Mouse (Mus musculus) neural tube, embryonic 10.5 days (tissue): ENCODE data around the gene Wnt16.

Experiments used
- DNase-seq: peaks from one replicate; pipeline ENCODE4 v3.0.0-alpha.2; 2017; ENCODE audit warnings: low spot score; ENCODE audit errors: extremely low spot score

Wnt16 gene

DNA sequence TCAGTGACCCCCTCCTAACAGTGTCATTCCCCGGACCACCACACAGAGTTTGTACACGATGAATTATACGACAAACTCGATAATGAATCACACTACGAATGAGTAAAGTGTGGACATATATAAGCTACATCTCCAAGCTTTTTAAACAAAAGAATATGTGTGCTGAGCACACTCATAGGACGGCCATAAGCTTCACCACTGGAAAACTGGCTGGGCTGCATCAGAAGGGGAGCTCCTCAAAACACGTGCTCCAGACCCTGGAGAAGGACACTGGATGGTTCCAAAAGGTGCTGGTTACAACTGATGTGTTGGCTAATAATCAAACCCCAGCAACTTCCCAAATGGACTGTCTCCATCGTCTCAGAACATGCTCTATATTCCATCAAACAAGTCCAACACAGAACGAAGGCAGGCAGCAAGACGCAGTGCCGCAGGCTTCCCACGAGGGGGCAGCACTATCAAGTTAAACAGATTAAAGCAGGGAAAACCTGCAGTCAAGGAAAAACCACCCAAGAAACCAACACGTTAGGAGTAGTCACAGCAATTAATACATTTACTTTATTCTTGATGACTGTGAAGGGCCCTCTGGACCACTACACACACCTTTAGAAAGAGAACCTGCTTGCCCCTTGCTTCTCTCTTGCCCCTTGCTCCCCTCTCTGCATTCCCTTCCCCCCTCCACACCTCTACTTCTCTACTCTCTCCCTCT, 37.5 kb downstream of the Wnt16 start:
- DNase-seq, result peak; percentile 75

DNA sequence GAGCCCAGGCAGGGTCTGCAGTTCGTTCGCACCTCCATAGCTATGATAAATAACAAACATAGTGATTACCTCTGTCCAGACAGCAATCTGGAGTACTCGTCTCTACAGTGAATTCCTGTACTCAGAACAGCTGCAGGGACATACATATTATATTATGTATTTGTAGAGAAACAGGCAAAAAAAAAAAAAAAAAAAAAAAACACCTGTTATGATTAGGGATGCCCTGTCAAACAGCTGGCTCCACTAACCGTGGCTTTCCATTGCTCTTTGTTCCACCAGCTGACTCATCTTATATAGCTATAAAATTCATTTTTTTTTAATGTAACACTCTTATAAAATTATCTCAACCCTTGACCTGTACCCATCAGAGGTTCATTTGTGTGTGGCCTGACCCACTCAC, 38.3 kb downstream of the Wnt16 start:
- no peak for DNase-seq

DNA sequence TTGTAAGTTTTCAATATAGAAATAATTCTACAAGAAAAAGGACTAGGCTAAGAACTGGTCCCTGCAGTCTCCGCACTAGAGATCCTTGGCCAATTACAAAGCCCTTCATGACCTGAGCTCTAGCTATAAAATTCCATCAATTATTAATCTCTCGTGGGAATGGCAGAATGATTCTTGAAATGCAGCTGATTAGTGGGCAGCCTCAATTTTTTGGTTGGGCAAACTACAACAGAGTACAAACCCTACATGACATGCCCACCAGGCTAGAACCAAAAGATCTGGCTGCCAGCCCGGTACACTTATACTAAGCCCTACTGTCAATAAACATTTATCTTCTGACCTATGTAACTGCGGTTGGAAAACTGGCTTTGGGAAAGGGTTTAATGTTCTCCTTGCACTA, 39.1 kb downstream of the Wnt16 start:
- DNase-seq, result no peak

DNA sequence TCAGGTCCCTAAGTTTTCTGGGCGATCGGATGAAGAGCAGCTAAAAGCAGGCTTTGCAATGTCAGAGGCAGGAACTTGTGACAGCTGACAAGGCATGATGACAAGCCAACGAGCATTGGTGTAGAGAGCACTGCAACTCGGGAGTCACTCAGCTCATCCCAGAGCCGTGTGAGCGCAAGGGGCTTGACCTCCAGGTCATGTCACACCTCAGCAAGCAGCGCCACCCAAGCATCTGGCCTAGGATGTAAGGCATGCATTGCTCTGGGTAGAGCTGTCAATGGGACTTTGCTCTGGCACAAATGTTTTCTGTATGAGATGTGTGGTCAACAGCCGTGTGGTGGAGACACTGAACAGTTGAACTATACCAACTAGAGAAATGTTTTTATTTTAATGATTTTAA, 39.9 kb downstream of the Wnt16 start:
- no peak for DNase-seq

DNA sequence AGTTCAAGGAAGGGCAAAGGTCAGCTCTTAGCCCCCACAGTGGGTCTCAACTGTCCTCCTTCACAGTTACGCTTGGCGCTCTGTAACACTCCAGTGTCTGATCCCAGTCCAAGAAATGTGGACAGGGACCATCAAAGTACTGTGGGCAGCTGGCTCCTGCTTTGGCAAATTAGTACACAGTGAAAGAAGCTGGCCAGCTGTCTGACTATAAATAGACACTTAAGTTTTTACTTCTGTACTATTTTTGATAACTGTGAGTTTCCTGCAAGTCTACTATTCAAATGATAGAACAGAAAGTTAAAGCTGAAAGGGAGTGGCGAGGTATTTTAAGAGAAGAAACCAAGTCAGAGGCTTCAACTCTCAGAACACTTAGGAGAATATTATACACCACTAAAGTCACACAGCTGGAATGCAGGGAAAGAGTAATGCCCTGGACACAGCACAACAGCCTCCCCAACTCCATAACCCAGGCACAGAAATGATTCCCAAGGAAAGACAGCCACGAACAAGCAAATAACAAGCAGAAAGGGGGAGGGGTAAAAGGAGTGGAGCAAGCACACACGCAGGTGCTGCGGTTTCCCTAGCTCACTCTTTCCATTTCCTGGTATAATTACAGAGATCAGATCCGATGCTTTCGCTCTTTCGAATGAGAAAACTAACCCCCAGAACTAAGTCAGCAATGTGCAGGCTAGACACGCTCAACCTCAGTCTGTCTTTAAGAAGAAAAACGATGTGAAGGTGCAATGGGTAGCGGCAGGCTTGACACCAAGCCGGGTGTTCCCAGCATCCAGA, 42.3 kb downstream of the Wnt16 start:
- DNase-seq, result no peak

DNA sequence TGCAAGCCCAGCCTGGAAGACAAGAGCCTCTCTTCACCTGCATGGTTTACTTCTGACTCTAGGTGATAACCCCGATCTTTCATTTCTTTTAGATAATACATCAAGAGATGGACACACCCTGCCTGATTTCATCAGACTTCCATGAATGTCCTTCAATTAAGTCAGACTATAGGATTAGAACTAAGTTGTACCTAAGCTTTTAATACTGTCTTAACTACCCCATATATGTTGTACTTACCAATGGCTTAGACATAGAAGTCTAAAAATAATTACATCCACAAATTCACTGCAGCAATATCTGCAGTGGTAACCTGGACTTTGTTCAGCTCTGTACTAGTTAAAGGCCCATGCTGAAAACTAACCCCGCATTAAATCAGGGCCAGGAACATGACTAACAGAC, 44.5 kb downstream of the Wnt16 start:
- DNase-seq, result no peak

DNA sequence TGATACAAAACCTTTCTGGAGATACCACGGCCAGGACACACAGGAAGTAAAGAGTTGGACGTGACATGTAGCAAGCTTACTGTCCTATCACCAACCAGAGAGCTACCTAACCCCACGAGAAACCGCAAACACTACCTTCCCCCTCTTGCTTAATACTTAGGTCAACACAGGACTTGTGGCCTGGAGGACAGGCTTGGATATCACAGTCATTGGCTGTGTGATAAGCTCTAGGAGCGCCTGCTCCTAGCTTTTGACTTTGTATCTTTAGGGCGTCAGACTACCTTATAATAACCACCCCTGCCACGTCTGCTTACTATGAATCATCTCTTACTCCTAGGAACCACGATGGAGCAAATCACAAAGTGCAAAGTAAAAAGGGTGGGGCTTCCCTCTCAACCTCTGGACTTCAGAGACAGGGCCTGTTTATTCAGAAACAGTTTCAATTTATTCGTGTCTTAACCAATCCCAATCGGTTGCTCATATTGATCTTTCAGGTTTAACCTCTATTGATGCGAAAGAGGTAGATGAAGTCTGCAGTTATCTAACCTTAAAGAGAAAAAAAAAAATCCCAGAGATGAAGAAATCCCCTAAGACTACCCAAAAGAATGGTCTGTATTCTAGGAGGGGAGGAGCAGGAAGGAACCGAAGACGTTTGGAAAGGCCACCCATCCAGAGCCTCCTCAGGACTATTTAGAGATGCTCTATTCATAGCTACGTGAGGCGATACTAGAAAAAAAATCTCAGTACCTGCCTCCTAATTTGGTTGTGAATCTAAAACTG, 51.9 kb downstream of the Wnt16 start:
- DNase-seq, result no peak

DNA sequence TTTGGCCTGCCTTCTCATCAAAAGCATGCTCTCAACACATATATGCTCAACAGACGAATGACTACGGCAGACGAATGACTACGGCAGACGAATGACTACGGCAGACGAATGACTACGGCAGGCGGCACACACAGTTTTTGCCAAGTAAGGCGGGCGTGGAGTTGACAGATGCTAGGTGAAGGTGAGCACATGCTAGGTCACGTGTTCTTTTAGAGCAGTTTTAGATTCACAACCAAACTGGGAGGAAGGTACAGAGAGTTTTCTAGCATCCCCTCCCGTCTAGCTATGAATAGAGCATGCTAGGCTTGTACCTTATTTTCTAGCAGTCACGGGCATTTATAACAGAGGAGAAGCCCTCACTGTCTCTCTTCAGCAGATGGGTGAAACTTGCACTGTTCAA, 52.8 kb downstream of the Wnt16 start:
- DNase-seq, result no peak

DNA sequence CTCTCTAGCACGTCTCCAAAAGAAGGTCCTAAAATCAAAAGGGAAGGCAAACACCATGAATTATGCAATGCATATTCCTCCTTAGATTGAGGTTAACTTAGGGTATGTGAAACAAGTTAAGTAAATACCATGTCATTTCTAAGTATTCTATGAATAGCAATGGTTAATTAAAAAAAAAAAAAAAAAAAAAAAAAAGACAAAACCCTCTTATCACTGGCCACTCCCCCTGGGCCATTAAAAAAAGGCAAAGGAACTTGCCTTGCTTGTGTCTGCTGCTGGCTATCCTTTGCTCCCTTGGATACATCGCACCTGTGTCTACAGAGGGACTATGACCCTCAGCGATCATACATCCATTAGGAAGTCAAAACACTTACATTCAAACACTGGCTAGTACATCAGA, 55.3 kb downstream of the Wnt16 start:
- DNase-seq, result no peak

DNA sequence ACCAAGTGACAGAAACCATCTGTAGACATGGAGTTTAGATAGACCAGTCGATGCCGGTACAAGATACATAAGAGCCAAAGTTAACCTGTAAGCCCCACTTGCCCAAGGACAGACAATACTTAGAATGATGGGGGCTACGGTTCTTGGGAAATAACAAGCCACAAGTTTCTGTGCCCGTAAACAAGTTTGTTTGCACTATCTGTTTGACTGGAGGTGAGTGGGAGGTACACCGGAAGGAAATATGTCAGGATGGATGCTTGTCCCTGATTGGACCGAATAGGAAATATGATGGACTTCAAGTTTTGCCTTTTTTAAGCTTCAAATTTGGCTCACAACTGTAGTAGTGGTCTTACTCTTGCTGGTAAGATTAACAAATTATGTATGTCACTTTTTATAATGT, 55.7 kb downstream of the Wnt16 start:
- no peak for DNase-seq

DNA sequence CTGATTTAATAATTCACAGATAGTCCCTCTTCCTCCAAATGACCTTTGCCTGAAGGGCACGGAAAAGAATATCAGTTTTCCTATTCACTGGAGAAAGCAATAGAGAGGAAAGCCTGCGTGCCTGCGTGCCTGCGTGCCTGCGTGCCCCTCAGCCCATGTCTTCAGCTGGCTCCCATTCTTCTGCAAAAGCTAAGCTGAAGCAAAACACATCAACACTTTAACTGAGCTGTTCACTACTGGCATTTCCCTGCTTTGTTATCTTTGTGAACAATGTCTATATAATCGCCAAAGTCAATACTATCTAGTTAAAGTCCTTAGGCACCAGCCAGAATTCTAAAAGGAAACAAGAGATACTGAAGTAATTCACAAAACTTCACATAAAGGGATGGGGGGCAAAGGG, 56.4 kb downstream of the Wnt16 start:
- no peak for DNase-seq

DNA sequence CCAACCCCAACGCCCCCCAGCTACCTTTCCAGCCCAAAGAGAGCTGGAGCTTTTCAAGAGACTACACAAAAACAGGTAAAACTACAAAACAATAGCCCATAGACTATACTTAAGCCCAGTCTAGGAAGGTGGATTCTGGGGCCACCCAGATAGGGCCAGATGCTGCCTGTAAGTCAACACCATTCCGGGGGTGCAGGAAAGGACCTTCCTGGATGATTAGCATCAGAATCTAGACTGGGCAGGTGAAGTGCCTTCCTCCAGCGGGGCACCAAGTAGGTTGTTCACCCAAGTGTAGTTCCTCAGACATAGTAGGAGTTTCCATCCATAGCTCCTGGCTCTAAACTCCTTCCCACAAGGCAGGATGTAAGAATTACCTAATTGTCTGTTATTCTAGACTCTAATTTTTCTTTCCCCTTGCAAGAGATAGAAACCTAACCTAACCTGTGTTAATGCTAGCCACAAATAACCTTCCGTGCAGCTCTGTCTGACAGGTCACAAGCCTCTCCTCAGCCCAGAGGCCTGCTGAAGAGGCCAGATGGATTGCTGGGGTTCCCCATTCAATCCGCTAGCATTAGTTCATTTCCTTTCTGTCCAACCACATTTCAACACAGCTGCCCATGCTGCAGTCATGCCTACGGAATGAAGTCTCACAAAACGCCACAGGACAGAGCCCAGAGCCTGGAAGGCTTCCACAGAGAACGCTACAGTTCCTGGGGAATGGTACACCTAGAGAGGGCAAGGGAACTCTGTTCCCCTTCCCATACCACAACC, 59.3 kb downstream of the Wnt16 start:
- no peak for DNase-seq
